Mouse (Mus musculus) bone marrow, adult 2 months (tissue): ENCODE measurements around the gene Prkd2. TPM values are rescaled to one million over a fixed set of nuclear protein-coding genes. Genes with fewer than 3 reads are reported as not detected.
A peak's percentile ranks its signal among the peaks of the same experiment; 100 is the strongest.

Experiments
- H3K27ac ChIP-seq: fragments of 200-500 bp; 2 replicates; pipeline ENCODE4 v1.5.1; 2012; ENCODE audit warnings: low read depth, mild to moderate bottlenecking, control low read depth, inconsistent platforms, low read length; ENCODE audit not compliant: control insufficient read depth, poor library complexity, insufficient read depth
- H3K4me1 ChIP-seq: fragments of 200-500 bp; 2 replicates; pipeline ENCODE4 v1.6.1; 2011; ENCODE audit warnings: low read length; ENCODE audit not compliant: control insufficient read depth, insufficient read depth
- H3K4me3 ChIP-seq: fragments of 200-500 bp; replicated peaks from 2 replicates; pipeline ENCODE3; 2011; ENCODE audit warnings: mild to moderate bottlenecking, low read depth, low read length, control low read depth; ENCODE audit not compliant: control insufficient read depth
- CTCF ChIP-seq: fragments of 200-500 bp; IDR thresholded peaks from 2 replicates; pipeline ENCODE4 v1.5.1; 2011; ENCODE audit warnings: low read length, control low read depth; ENCODE audit not compliant: control insufficient read depth, insufficient read depth
- POLR2A ChIP-seq: fragments of 200-500 bp; IDR thresholded peaks from 2 replicates; pipeline ENCODE4 v1.6.1; 2011; ENCODE audit warnings: low read depth, mild to moderate bottlenecking, control low read depth, low read length, borderline replicate concordance; ENCODE audit not compliant: control insufficient read depth
- whole genome bisulfite sequencing: fragments of 180-500 bp; shearing (Covaris S2); methylation state at CpG from one replicate; pipeline ENCODE4 v1.1.7; 2018; 5-methylcytosine and 5-hydroxymethylcytosine counted together
- polyA plus RNA-seq: library from polyadenylated mRNA; stranded (reverse); fragments of >200 nt; gene quantifications from 2 replicates; pipeline ENCODE4 v1.2.4, GENCODE M21; 2011; ENCODE audit warnings: low replicate concordance; ENCODE audit not compliant: missing spikeins, insufficient read depth, insufficient read length

Prkd2 gene
- polyA plus RNA-seq, 1 experiment: 34.2 TPM

DNA sequence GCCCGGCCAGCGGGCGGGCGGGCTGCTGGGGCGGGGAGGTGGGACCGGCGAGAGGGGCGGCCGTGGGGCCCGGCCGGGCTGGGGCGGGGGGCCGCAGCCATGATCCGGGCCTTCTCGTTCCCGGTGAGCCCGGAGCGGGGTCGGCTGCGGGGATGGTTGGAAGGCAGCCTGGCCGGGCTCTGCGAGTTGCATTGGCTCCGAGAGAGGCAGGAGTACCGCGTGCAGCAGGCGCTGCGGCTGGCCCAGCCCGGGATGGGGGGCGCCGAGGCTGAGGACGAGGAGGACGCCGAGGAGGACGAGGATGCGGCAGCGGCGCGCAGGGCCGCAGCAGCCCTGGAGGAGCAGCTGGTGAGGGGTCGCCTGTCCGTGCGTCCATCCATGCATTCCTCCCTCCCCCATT lies 32.6 kb downstream of the Prkd2 start:
- WGBS: under 1% methylated on average over 42 of the region's 42 CpGs
- peak overlapping the region; percentile 21 for H3K4me3 ChIP-seq
- no peak for TF ChIP-seq CTCF
- H3K4me1 ChIP-seq: peaks cover 2% of the 10 kb centered on the region
- no peak overlapping the region; the same call in 1 of the 2 replicates for H3K27ac ChIP-seq

- Histone ChIP-seq H3K4me3 (no peak overlapping the region), H3K4me1 (peaks cover 2% of the 10 kb centered on the region), H3K27ac (no peak overlapping the region)
- no peak for TF ChIP-seq POLR2A
- no peak for TF ChIP-seq CTCF
- WGBS: 36% methylated on average over 11 of the region's 11 CpGs
These were observed 33.3 kb downstream of the Prkd2 start for GRCm38 (mm10) chr7:16876006-16876405.

GRCm38 (mm10) chr7:16876608-16877007 lies 33.9 kb downstream of the Prkd2 start:
- H3K4me1 ChIP-seq: peaks cover 2% of the 10 kb centered on the region
- H3K27ac ChIP-seq: no peak overlapping the region
- 10% methylated on average over 13 of the region's 13 CpGs for WGBS
- TF ChIP-seq POLR2A (no peak), CTCF (no peak)
- H3K4me3 ChIP-seq: no peak overlapping the region

DNA sequence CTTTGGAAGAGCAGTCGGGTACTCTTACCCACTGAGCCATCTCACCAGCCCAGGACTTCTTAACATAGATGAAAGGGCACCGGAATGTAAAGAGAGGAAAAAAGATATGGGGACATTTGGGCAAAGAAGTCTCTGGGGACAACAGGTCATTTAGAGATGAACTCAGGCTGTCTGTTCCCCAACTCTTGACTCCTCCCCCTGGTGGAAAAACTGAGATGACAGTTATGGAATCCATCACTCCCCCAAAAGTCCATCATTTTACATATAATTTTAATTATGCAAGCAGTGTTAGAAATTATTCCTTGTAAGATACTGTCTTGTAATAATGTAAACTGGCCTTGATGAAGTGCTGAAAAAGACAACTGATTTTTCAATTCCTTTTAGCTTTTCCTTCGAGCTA lies 35.0 kb downstream of the Prkd2 start:
- H3K4me1 ChIP-seq: peaks cover 2% of the 10 kb centered on the region
- no peak overlapping the region for H3K27ac ChIP-seq
- no peak overlapping the region for H3K4me3 ChIP-seq
- WGBS: 75% methylated on average over 3 of the region's 3 CpGs
- no peak for TF ChIP-seq CTCF
- no peak for TF ChIP-seq POLR2A

GRCm38 (mm10) chr7:16879796-16880547 lies 37.3 kb downstream of the Prkd2 start:
- Histone ChIP-seq H3K4me1 (peaks cover 2% of the 10 kb centered on the region), H3K4me3 (no peak overlapping the region), H3K27ac (no peak overlapping the region)
- 73% methylated on average over 9 of the region's 9 CpGs for WGBS
- TF ChIP-seq POLR2A (no peak), CTCF (no peak)

DNA sequence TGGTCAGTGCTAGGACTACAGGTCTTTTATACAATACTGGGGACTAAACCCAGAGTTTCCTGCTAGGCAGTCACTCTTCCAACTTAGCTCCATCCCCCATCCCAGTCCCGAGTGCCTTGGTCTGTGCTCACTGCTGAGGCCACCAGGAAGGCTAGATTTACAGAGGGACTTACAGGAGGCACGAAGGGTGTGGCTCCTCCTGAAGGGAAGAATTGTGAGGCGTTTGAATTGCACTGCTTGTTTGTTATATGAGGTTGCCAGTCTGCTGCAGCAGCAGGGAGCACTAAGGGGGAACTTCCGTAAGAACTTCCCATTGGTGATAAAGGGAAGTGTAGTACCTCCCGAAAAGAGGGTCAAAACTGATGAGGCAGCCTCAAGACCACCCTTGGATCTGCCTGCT lies 37.9 kb downstream of the Prkd2 start:
- TF ChIP-seq CTCF: no peak
- no peak overlapping the region for H3K4me3 ChIP-seq
- no peak overlapping the region for H3K27ac ChIP-seq
- 20% methylated on average over 5 of the region's 5 CpGs for WGBS
- peaks cover under 1% of the 10 kb centered on the region for H3K4me1 ChIP-seq

DNA sequence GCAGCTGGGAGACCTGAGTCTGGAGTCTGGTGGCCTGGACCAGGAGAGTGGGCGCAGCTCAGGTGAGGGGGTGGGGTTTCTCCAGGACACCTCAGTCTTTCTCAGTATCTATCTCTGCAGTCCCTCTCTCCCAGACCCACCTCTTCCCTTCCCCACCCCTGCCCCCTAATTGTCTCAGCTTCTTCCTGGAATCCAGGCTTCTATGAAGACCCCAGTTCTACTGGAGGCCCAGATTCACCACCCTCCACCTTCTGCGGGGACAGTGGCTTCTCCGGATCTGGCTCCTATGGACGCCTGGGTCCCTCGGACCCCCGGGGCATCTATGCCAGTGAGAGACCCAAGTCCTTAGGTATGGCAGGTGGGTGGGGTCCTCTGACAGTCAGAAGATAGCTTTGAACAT lies 40.5 kb downstream of the Prkd2 start:
- no peaks in the 10 kb centered on the region for H3K4me1 ChIP-seq
- H3K27ac ChIP-seq: no peak overlapping the region
- TF ChIP-seq POLR2A: no peak
- H3K4me3 ChIP-seq: no peak overlapping the region
- WGBS: 80% methylated on average over 6 of the region's 6 CpGs

DNA sequence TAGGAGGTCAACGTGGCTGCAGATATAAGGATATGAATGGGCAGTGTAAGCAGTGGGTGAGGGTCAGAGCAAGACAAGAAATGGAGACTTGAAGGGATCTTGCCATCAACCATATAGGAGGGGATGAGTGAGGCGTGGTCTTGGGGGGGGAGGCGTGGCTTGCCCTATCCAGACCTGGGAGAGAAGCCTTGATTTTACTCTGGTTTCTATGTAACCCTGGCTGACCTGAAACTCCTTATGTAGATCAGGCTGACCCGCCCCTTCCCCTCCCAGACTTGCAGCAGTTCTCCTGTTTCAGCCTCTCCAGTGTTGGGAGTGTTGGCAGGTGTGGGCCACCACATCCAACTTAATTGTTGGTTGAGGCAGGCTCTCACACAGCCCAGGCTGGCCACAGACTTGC lies 41.6 kb downstream of the Prkd2 start:
- Histone ChIP-seq H3K4me3 (no peak overlapping the region), H3K27ac (no peak overlapping the region), H3K4me1 (no peaks in the 10 kb centered on the region)
- TF ChIP-seq CTCF: no peak
- no peak for TF ChIP-seq POLR2A
- 54% methylated on average over 4 of the region's 4 CpGs for WGBS

- no peak for TF ChIP-seq POLR2A
- no peak for TF ChIP-seq CTCF
- WGBS: 37% methylated on average over 94 of the region's 95 CpGs
- no peak overlapping the region for H3K4me3 ChIP-seq
These were observed 42.6 kb downstream of the Prkd2 start for GRCm38 (mm10) chr7:16885271-16885776.

More at GRCm38 (mm10) chr7:16885271-16885776, 42.6 kb downstream of the Prkd2 start:
- H3K27ac ChIP-seq: no peak overlapping the region
- H3K4me1 ChIP-seq: no peaks in the 10 kb centered on the region
